Mouse (Mus musculus) frontal cortex, postnatal 10 days (tissue): ENCODE results near the gene Dhodh.

Experiments
- DNase-seq, 2 experiments: peaks; one replicate each; pipeline ENCODE4 v3.0.0; 2022; ENCODE audit warnings: low spot score in 2 of 2, mixed read lengths in 1 of 2

Dhodh gene

DNA sequence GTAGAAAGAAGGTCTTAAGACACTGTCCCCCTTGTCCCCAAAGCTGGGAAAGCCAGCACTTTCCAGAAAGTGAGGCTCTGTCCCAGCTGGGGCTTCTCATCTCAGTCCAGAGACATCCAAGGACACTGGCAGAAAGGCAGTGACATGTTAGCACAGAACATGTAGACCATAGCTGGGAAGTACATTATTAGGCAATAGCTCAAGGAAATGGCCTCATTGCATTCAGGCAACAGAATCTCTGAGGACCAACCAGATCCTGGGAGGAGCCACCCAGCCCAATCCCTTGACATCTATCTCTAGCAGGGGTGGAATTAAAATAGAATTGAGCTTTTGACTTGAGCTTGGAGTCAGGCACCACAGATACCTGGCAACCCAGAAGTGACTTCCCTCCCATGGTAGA is 22.8 kb downstream of the Dhodh start:
- no peak for DNase-seq

DNA sequence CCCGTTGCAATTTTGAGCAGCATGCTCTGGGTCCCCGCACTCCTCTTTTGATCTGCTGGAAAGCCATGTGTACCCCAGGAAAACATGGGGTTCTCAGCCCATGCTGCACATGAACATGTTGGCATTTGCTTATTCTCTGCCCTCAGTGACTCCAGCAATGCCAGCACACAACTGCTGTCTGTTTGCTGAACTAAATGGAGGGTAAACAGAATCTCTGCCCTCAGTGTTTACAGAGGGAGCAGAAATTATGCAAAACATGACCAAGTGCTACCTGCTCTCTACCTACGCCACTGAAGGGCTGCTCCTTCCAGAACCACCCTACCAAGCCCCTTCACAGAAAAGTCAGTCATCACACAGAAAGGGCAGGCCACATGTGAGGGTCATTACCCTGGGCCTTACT is 23.6 kb downstream of the Dhodh start:
- no peak for DNase-seq

- DNase-seq, result no peak
These were observed 24.2 kb downstream of the Dhodh start for GRCm38 (mm10) chr8:109584293-109584692.

- no peak for DNase-seq
These were observed 29.6 kb downstream of the Dhodh start, which contains the start of gene Hp for GRCm38 (mm10) chr8:109578900-109579301. Gene Hp (minus strand): TSS chr8:109579172.

GRCm38 (mm10) chr8:109576311-109576710 is 32.2 kb downstream of the Dhodh start:
- DNase-seq, result no peak

- no peak for DNase-seq
These were observed 37.3 kb downstream of the Dhodh start for GRCm38 (mm10) chr8:109571139-109571538.

- DNase-seq, result peak; percentile 98 to 99
These were observed 42.8 kb downstream of the Dhodh start, which contains the start of the genes Dhx38 and Txnl4b for GRCm38 (mm10) chr8:109565498-109566333. Gene Dhx38 (minus strand): TSS chr8:109565861. Gene Txnl4b (plus strand): TSS chr8:109565892.

DNA sequence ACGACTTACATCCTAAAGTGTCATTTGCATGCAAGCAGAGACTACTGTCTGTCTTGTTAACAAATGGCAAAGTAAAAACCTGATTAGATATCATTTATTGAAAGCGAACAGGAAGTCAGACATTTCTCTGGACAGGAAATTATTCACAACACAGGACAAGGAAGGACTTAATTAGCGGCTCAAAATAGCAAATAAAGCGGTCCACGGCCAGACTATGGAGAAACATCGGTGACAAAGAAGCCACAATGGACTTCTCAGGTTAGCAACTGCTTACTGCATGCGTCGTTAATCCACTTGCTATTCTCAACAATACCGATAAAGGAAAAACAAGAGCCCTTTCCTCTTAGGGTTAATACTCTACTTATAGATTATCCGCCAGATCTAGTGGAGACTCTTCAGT is 43.7 kb downstream of the Dhodh start:
- no peak for DNase-seq

- DNase-seq, result no peak
These were observed 44.6 kb downstream of the Dhodh start for GRCm38 (mm10) chr8:109563881-109564280.

GRCm38 (mm10) chr8:109551663-109552062 is 56.8 kb downstream of the Dhodh start:
- DNase-seq, result no peak

DNA sequence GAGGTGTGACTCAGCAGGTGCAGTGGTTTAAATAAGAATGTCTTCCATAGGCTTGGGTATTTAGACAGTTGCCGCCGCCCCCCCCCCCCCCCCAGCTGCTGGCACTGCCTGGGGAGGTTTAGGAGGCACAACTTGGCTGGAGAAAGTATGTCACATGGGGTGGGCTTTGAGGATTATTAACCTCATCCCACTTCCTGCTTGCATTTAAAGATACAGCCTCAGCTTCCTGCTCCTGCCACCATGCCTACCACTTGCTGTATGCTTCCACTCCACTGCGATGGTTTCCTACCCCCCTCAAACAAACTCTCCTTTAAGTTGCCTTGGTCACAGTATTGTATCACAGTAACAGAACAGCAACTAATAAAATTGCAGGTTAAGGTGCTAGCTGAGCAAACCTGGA is 64.4 kb downstream of the Dhodh start:
- DNase-seq, result no peak

DNA sequence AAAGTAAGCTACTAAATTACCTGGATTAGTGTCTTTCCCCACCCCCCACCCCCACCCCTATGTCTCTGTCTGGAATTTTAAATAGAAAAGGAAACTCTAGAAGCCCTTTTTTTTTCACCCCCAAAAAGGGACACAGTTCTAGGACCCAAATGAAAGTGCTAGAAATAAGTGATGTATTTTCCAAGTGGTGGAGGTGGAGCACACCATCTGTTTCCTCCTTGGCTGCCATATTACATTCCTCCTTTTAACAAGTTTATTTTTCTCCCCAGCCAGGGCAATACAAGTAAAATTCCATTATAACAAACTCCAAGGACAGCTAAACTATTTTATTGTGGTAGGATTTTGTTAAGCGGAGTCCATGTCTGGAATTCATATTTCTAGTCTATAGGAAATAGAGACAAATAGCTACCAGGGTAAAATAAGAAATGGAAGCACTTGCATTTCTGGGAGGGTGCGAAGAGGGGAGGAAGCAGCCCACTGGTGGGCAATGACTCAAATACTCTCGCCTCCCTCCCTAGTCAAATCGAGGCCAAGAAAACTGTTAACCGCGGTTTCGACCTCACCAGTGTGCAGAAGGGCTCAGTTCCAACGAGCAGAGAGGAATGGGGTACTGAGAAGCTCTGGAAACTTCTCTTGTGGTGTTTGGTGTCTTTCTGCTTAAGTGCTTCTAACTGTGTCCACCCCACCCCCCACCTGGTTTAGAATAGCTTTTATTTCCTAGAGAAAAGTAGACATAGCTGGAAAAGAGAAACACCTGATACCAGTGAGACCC is 65.5 kb downstream of the Dhodh start:
- no peak for DNase-seq

- no peak for DNase-seq
These were observed 66.3 kb downstream of the Dhodh start for GRCm38 (mm10) chr8:109542165-109542564.
